Mouse (Mus musculus): ENCODE measurements at regions not wholly inside any gene's neighbourhood (a gene's known extent, or its start where the extent isn't known, plus 50 kb on each side); places are given as distances from the start of the nearest gene placed in this dataset.

- no peak for TF ChIP-seq CTCF (IDR thresholded peaks at IDR 0.05; ENCODE audit: low read depth)
- TF ChIP-seq EP300 (optimal IDR thresholded peaks at IDR 0.05): no peak
These were observed 239.5 kb downstream of the Insig2 start for GRCm38 (mm10) chr1:121092870-121093269.

Measured in stomach, postnatal 0 days (tissue).